ENCODE assay signal across 12 mouse cellular contexts in genomic region chr7:97078685-97079084, GRCm38 (mm10).
"Had no signal": no experiment of that assay in that cellular context is flagged by ENCODE, and none has a peak within 500 bp of the region (broad histone marks: within the 10 kb centered on the region; RNA-seq: fewer than 3 reads in every experiment).

No protein-coding gene starts in this region.

- H3K27ac ChIP-seq: layer of hippocampus, adult 2 months; limb, embryonic 12.5 days; liver, embryonic 13.5 days; macrophage; midbrain, embryonic 15.5 days had no signal

- H3K9ac ChIP-seq: limb, embryonic 12.5 days; liver, embryonic 13.5 days; liver, postnatal 0 days; lung, embryonic 15.5 days; midbrain, embryonic 15.5 days had no signal

- ATAC-seq: intestine, embryonic 16.5 days; liver, postnatal 0 days; midbrain, embryonic 15.5 days had no signal

- H3K4me2 ChIP-seq: limb, embryonic 12.5 days; liver, embryonic 13.5 days; midbrain, embryonic 11.5 days; midbrain, embryonic 15.5 days had no signal

- H3K9me3 ChIP-seq: limb, embryonic 12.5 days; liver, embryonic 13.5 days; lung, embryonic 15.5 days; megakaryocyte, embryonic 14.5 days; midbrain, embryonic 15.5 days had no signal

- H3K27me3 ChIP-seq: liver, embryonic 13.5 days; lung, embryonic 15.5 days; megakaryocyte, embryonic 14.5 days; midbrain, embryonic 15.5 days had no signal

- DNase-seq: liver; liver, embryonic 13.5 days; liver, postnatal 0 days; thymus, postnatal 36 days had no signal

- H3K36me3 ChIP-seq: limb, embryonic 12.5 days; liver, embryonic 13.5 days; lung, embryonic 15.5 days; midbrain, embryonic 15.5 days had no signal

- H3K4me3 ChIP-seq: limb, embryonic 12.5 days; liver, embryonic 13.5 days; lung, embryonic 15.5 days; midbrain, embryonic 15.5 days had no signal
